Mouse (Mus musculus): Measurements from ENCODE around the gene Dcst1. TPM values are rescaled to one million over a fixed set of nuclear protein-coding genes. Genes with fewer than 3 reads are reported as not detected.

Dcst1 gene
- total and polyA plus RNA-seq, 2 experiments from 2014 or later: 0.29 to 0.50 TPM

DNA sequence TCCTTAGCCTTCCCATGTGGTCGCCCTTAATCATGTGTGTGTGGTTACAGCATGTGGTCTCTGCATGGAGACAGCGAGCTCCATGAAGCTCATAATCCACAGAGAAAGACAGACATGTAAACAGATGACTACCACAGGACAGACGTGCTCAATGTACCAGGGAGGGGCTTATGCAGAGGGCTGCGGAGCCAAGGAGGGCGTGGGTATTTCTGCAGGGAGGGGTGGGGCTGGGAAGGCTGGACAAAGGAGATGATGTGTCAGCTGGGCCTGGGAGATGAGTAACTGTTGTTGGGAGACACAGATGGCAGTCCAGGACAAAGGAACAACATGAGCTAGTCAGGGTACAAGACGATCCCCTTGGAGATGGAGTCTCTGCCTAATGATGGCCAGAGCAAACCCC is 5.4 kb downstream of the Dcst1 start:
- Histone ChIP-seq H3K27ac (ENCODE audit: low read depth) (no peak overlapping the region), H3K4me3 (ENCODE audit: low read depth, low read length) (no peak overlapping the region), H3K36me3 (replicated peaks; ENCODE audit: control insufficient read depth, insufficient read depth, low read length) (no peaks in the 10 kb centered on the region), H3K4me2 (ENCODE audit: low read depth, low read length) (no peak overlapping the region), H3K9me3 (replicated peaks; ENCODE audit: control insufficient read depth, low read length) (no peaks in the 10 kb centered on the region), H3K27me3 (ENCODE audit: control insufficient read depth, insufficient read depth, low read length) (no peaks in the 10 kb centered on the region), H3K9ac (replicated peaks; ENCODE audit: low read depth, low read length) (no peak overlapping the region), H3K4me1 (ENCODE audit: control insufficient read depth, insufficient read depth) (no peaks in the 10 kb centered on the region; the same call in 1 of the 2 replicates)
- DNase-seq (ENCODE audit: low spot score) (no peak), ATAC-seq (ENCODE audit: insufficient read depth, low read depth) (no peak)
- TF ChIP-seq EP300 (IDR thresholded peaks at IDR 0.05; ENCODE audit: low read depth): no peak
- TF ChIP-seq CTCF (IDR thresholded peaks at IDR 0.05; ENCODE audit: low read depth): no peak
- 66% methylated on average over 5 of the region's 6 CpGs for WGBS

DNA sequence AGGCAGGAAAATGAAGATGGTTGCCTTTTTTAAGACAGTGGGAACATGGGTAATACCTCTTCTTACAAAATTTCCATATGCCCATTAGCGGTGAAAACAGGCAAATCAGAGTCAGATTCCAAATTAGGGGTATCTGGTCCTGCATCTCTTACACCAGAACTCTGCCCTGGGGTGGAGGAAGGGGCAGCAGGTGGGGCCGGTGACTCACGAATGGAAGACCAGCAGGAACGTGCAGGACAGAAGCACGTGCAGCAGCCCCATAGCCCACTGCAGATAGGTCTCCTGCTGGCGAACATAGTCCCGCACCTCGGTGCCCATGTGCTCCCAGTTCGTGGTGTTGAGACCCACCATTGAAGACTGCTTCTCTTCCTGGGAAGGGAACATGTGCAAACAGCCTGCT is 9.0 kb downstream of the Dcst1 start:
- peaks cover 20% of the 10 kb centered on the region; the same call in 1 of the 2 replicates for H3K27me3 ChIP-seq (ENCODE audit: control insufficient read depth, insufficient read depth, low read length)
- H3K4me3 ChIP-seq (ENCODE audit: low read depth, low read length): no peak overlapping the region
- 54% methylated on average over 9 of the region's 9 CpGs for WGBS
- ATAC-seq (ENCODE audit: insufficient read depth, low read depth): no peak
- no peaks in the 10 kb centered on the region for H3K36me3 ChIP-seq (replicated peaks; ENCODE audit: control insufficient read depth, insufficient read depth, low read length)
- no peaks in the 10 kb centered on the region; the same call in 1 of the 2 replicates for H3K4me1 ChIP-seq (ENCODE audit: control insufficient read depth, insufficient read depth)
- TF ChIP-seq CTCF (IDR thresholded peaks at IDR 0.05; ENCODE audit: low read depth): no peak
- TF ChIP-seq EP300 (IDR thresholded peaks at IDR 0.05; ENCODE audit: low read depth): no peak
- no peak for DNase-seq (ENCODE audit: low spot score)
- H3K9ac ChIP-seq (replicated peaks; ENCODE audit: low read depth, low read length): no peak overlapping the region
- H3K9me3 ChIP-seq (replicated peaks; ENCODE audit: control insufficient read depth, low read length): no peaks in the 10 kb centered on the region
- no peak overlapping the region for H3K4me2 ChIP-seq (ENCODE audit: low read depth, low read length)
- no peak overlapping the region for H3K27ac ChIP-seq (ENCODE audit: low read depth)

DNA sequence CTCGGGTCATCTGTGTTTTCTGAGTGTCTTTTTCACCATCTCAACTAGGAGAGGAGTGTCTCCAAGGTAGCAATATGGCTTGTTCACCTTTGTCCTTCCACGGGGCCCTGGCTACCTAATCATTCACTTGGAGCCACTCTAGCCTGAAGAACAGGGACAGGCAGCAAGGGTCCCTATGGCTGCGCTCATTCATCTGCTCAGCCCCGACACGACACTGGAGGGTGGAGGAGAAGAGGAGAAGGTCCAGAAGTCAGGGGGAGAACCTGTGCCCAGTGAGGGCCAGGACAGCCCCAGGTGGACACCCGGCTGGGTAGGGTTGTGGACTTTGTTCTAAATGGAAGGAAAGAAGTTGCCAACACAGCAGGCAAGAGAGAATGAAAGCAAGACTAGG is 9.5 kb downstream of the Dcst1 start:
- Histone ChIP-seq H3K27me3 (ENCODE audit: control insufficient read depth, insufficient read depth, low read length) (peaks cover 25% of the 10 kb centered on the region; the same call in 1 of the 2 replicates), H3K4me2 (ENCODE audit: low read depth, low read length) (no peak overlapping the region), H3K36me3 (replicated peaks; ENCODE audit: control insufficient read depth, insufficient read depth, low read length) (no peaks in the 10 kb centered on the region), H3K9me3 (replicated peaks; ENCODE audit: control insufficient read depth, low read length) (no peaks in the 10 kb centered on the region), H3K27ac (ENCODE audit: low read depth) (peak overlapping the region; percentile 58), H3K9ac (replicated peaks; ENCODE audit: low read depth, low read length) (no peak overlapping the region), H3K4me3 (ENCODE audit: low read depth, low read length) (no peak overlapping the region), H3K4me1 (ENCODE audit: control insufficient read depth, insufficient read depth) (peaks cover 2% of the 10 kb centered on the region; the same call in 1 of the 2 replicates)
- TF ChIP-seq CTCF (IDR thresholded peaks at IDR 0.05; ENCODE audit: low read depth) (no peak), EP300 (IDR thresholded peaks at IDR 0.05; ENCODE audit: low read depth) (no peak)
- ATAC-seq (ENCODE audit: insufficient read depth, low read depth) (no peak), DNase-seq (ENCODE audit: low spot score) (no peak)
- WGBS: 70% methylated on average over 6 of the region's 6 CpGs

DNA sequence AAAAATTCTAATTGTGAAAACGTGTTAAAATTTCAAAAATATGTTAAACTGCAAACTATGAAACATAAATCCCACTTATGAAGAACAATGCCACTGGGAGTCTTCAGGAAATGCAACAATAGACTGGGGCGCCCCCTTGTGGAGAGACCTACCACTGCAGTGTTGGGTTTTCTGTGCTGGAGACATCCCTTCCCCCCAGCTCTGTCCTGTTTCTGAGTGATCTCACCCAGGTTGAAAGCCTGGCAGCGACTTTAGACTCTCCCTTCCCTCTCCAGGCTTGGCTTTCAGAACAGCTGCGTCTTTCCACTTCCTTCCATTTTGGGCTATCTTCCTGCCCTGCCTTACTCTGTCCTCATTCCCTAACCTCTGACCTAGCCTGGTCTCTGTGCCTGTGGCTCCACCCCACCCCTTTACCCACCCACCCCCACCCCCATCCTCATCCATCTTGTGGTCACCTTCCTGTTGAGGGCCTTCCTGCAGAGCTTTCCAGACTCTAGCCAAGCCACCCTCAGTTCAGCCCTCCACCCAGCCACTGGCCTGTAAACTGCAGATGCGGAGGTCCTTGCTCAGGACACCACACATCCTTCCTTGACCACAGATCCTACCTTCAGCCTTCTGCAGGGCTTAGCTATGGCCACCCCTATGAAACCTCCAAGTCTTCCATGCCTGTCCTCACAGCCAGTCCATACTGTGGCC is 10.1 kb downstream of the Dcst1 start:
- Histone ChIP-seq H3K9me3 (replicated peaks; ENCODE audit: control insufficient read depth, low read length) (no peaks in the 10 kb centered on the region), H3K9ac (replicated peaks; ENCODE audit: low read depth, low read length) (no peak overlapping the region), H3K4me2 (ENCODE audit: low read depth, low read length) (no peak overlapping the region), H3K36me3 (replicated peaks; ENCODE audit: control insufficient read depth, insufficient read depth, low read length) (no peaks in the 10 kb centered on the region), H3K4me3 (ENCODE audit: low read depth, low read length) (no peak overlapping the region), H3K4me1 (ENCODE audit: control insufficient read depth, insufficient read depth) (peaks cover 7% of the 10 kb centered on the region; the same call in 1 of the 2 replicates), H3K27me3 (ENCODE audit: control insufficient read depth, insufficient read depth, low read length) (peaks cover 29% of the 10 kb centered on the region; the same call in 1 of the 2 replicates), H3K27ac (ENCODE audit: low read depth) (peak overlapping the region; percentile 58)
- 14% methylated on average over 5 of the region's 5 CpGs for WGBS
- DNase-seq (ENCODE audit: low spot score) (peak; percentile 71), ATAC-seq (ENCODE audit: insufficient read depth, low read depth) (peak; percentile 67)
- TF ChIP-seq CTCF (IDR thresholded peaks at IDR 0.05; ENCODE audit: low read depth): peak; percentile 86
- no peak for TF ChIP-seq EP300 (IDR thresholded peaks at IDR 0.05; ENCODE audit: low read depth)

DNA sequence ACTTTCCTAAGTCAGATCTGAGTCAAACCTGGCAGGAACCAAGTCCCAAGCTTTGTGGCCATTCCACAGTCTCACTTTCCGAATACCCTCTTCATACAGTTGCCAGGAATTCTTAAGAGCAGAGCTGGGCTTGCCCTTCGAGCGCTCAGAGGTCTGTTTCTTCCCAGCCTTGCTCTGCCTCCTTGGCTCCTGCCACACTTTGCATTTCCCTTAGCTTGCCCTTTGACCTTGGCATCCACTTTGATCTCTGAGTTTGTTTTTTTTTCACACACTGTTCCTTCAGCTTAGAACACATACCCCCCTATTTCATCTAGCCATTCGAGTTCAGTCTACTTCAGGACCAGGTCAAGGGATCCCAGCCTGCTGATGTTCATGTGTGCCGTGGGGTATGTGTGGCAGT is 13.8 kb downstream of the Dcst1 start:
- peaks cover 42% of the 10 kb centered on the region for H3K27me3 ChIP-seq (ENCODE audit: control insufficient read depth, insufficient read depth, low read length)
- no peak for DNase-seq (ENCODE audit: low spot score)
- no peak overlapping the region for H3K9ac ChIP-seq (replicated peaks; ENCODE audit: low read depth, low read length)
- no peak for ATAC-seq (ENCODE audit: insufficient read depth, low read depth)
- H3K4me3 ChIP-seq (ENCODE audit: low read depth, low read length): no peak overlapping the region
- no peak overlapping the region for H3K27ac ChIP-seq (ENCODE audit: low read depth)
- no peak overlapping the region for H3K4me2 ChIP-seq (ENCODE audit: low read depth, low read length)
- H3K36me3 ChIP-seq (replicated peaks; ENCODE audit: control insufficient read depth, insufficient read depth, low read length): no peaks in the 10 kb centered on the region; the same call in 1 of the 2 replicates
- 74% methylated on average over 5 of the region's 5 CpGs for WGBS
- H3K4me1 ChIP-seq (ENCODE audit: control insufficient read depth, insufficient read depth): peaks cover 7% of the 10 kb centered on the region; the same call in 1 of the 2 replicates
- TF ChIP-seq CTCF (IDR thresholded peaks at IDR 0.05; ENCODE audit: low read depth) (no peak), EP300 (IDR thresholded peaks at IDR 0.05; ENCODE audit: low read depth) (no peak)
- no peaks in the 10 kb centered on the region for H3K9me3 ChIP-seq (replicated peaks; ENCODE audit: control insufficient read depth, low read length)

All from heart, postnatal 0 days (tissue).